Mouse (Mus musculus) cortical plate, adult 2 months (tissue): ENCODE results near the gene Brsk1.

Source experiments
- CTCF ChIP-seq: fragments of 200-500 bp; IDR thresholded peaks from 2 replicates; pipeline ENCODE4 v1.5.1; 2011; ENCODE audit warnings: mild to moderate bottlenecking, control low read depth, low read length; ENCODE audit not compliant: insufficient read depth; ENCODE audit errors: extremely low read depth
- POLR2A ChIP-seq: fragments of 200-500 bp; IDR thresholded peaks from 2 replicates; pipeline ENCODE4 v1.6.1; 2011; ENCODE audit warnings: mild to moderate bottlenecking, low read length, control low read depth; ENCODE audit not compliant: insufficient read depth; ENCODE audit errors: extremely low read depth

GRCm38 (mm10) chr7:4741672-4742481 is 51.5 kb downstream of the Brsk1 start:
- no peak for TF ChIP-seq CTCF
- TF ChIP-seq POLR2A, result no peak
